Mouse (Mus musculus): ENCODE results near the gene Tmem136.

DNA sequence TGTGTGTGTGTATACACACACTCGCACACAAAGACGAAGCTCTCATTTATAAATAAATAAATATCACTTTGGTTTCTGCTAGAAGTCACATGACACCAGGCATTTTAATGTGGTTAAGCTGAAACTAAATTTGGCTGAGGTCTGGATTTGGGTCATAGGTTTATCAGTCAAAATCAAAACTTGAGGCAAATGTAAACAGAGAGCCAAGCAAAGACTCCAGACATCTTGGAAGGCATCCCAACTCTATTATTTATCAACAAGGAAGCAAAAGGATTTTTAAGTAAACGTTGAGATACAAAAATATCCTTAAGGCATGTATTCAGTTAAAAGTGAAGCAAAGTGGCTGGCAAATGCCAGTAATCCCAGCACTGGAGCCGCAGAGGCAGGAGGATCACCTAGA lies 1.5 kb downstream of the Tmem136 start:
- TF ChIP-seq CTCF (conservative IDR thresholded peaks at IDR 0.05 in 1 of 2, IDR thresholded peaks at IDR 0.05 in 1 of 2; ENCODE audit: low read depth in 2 of 2, low read length in 2 of 2) (no peak), MAX (IDR thresholded peaks at IDR 0.05; ENCODE audit: low read length) (no peak), SMC3 (IDR thresholded peaks at IDR 0.05; ENCODE audit: low read depth, low read length) (no peak), UBTF (IDR thresholded peaks at IDR 0.05; ENCODE audit: low read depth, low read length) (no peak), RAD21 (IDR thresholded peaks at IDR 0.05; ENCODE audit: low read depth, low read length) (no peak), RCOR1 (conservative IDR thresholded peaks at IDR 0.05; ENCODE audit: low read depth, low read length) (no peak), POLR2A (IDR thresholded peaks at IDR 0.05; ENCODE audit: low read depth, low read length) (no peak), USF1 (IDR thresholded peaks at IDR 0.05; ENCODE audit: low read depth, low read length) (no peak), ZMIZ1 (IDR thresholded peaks at IDR 0.05; ENCODE audit: low read depth, low read length) (no peak), JUN (IDR thresholded peaks at IDR 0.05; ENCODE audit: insufficient read depth, low read depth, low read length) (no peak)
